Mouse (Mus musculus): ENCODE results near the gene Srsf12.

DNA sequence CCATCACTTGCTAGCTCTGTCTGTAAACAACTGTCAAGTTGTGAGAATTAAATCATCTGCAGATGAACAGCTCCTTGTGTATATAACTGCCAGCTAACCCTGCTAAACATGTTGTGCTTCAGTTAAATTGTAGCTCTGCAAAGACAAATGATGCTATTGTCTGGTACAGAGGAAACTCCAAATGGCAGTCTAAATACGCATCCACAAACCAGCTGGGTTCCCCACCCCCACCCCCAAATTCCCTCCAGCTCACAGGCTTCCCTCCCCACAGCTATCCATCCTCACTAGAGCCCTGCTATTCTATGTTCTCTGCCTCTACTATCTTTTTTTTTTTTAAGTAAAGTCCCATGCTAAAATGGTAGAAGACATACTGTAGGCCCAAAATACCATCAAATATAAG lies 13.1 kb downstream of the Srsf12 start:
- TF ChIP-seq CTCF (IDR thresholded peaks at IDR 0.05; ENCODE audit: low read depth): no peak
- no peak for TF ChIP-seq EP300 (optimal IDR thresholded peaks at IDR 0.05)

Data from stomach, postnatal 0 days (tissue).